In genomic region chr11:100021438-100021837, GRCm38 (mm10) we compare ENCODE assay signal across 30 mouse cellular contexts. TPM values are rescaled to one million over a fixed set of nuclear protein-coding genes. Genes with fewer than 3 reads are reported as not detected.
DNase-seq lines count a peak whose midpoint lies in the region; ATAC-seq lines count a peak whose summit lies in the region.
"Had no signal": no experiment of that assay in that cellular context is flagged by ENCODE, and none has a peak within 500 bp of the region (broad histone marks: within the 10 kb centered on the region; RNA-seq: fewer than 3 reads in every experiment).

No protein-coding gene starts in this region.

- no peaks in the 10 kb centered on the region for H3K27me3 ChIP-seq in heart, embryonic 10.5 days (ENCODE audit: insufficient read depth, poor library complexity, severe bottlenecking)
- no peaks in the 10 kb centered on the region for H3K27me3 ChIP-seq in heart, embryonic 12.5 days (replicated peaks)
- H3K27me3 ChIP-seq: forebrain, embryonic 13.5 days; heart, embryonic 15.5 days; hindbrain, embryonic 13.5 days; intestine, embryonic 15.5 days had no signal

- H3K4me2 ChIP-seq in heart, embryonic 12.5 days = no peak overlapping the region
- H3K4me2 ChIP-seq: forebrain, embryonic 13.5 days; heart, embryonic 11.5 days; heart, embryonic 15.5 days; hindbrain, embryonic 13.5 days; intestine, embryonic 15.5 days had no signal

- no peak for DNase-seq in frontal cortex, postnatal 25 days (ENCODE audit: low spot score in 2 of 2)
- DNase-seq in heart, embryonic 10.5 days (ENCODE audit: low spot score) = peak; percentile 42
- DNase-seq in brain, adult 2 months (ENCODE audit: low read depth, low spot score) = peak; percentile 64
- no peak for DNase-seq in cerebellum, adult 11-12 months
- DNase-seq: adrenal gland, adult 2 months; adrenal gland, postnatal 14 days; B cell, adult 2 months; cerebellum, adult 18-20 months; cerebellum, adult 9-10 months; cerebellum, postnatal 14 days; gastrocnemius, postnatal 10 days; gastrocnemius, postnatal 36 days; heart, adult 2 months; heart, postnatal 10 days; heart, postnatal 36 days; kidney, adult 11 months had no signal

- no peaks in the 10 kb centered on the region for H3K36me3 ChIP-seq in heart, embryonic 10.5 days
- H3K36me3 ChIP-seq in heart, embryonic 12.5 days = no peaks in the 10 kb centered on the region
- H3K36me3 ChIP-seq: forebrain, embryonic 10.5 days; G1E; heart, embryonic 15.5 days; hindbrain, embryonic 10.5 days; hindbrain, embryonic 13.5 days; intestine, embryonic 15.5 days had no signal

- H3K9me3 ChIP-seq in heart, embryonic 10.5 days = no peaks in the 10 kb centered on the region
- H3K9me3 ChIP-seq in heart, embryonic 12.5 days (replicated peaks) = no peaks in the 10 kb centered on the region
- H3K9me3 ChIP-seq: forebrain, embryonic 10.5 days; forebrain, embryonic 13.5 days; heart, embryonic 15.5 days; hindbrain, embryonic 10.5 days; hindbrain, embryonic 13.5 days; intestine, embryonic 15.5 days had no signal

- H3K4me3 ChIP-seq in heart, embryonic 10.5 days = no peak overlapping the region
- no peak overlapping the region for H3K4me3 ChIP-seq in heart, embryonic 12.5 days
- H3K4me3 ChIP-seq: forebrain, embryonic 10.5 days; forebrain, embryonic 13.5 days; heart, adult 2 months; heart, embryonic 15.5 days; hindbrain, embryonic 10.5 days; hindbrain, embryonic 13.5 days; intestine, embryonic 15.5 days had no signal

- H3K4me1 ChIP-seq in heart, embryonic 10.5 days = no peaks in the 10 kb centered on the region
- H3K4me1 ChIP-seq in heart, embryonic 12.5 days (replicated peaks) = no peaks in the 10 kb centered on the region
- H3K4me1 ChIP-seq: forebrain, embryonic 10.5 days; forebrain, embryonic 13.5 days; heart, embryonic 15.5 days; intestine, embryonic 15.5 days had no signal

- H3K9ac ChIP-seq in heart, embryonic 12.5 days = no peak overlapping the region
- H3K9ac ChIP-seq: forebrain, embryonic 13.5 days; heart, embryonic 15.5 days; hindbrain, embryonic 13.5 days; intestine, embryonic 15.5 days had no signal

- 53% methylated on average over 5 of the region's 5 CpGs for WGBS in heart, embryonic 10.5 days
- 47% methylated on average over 5 of the region's 5 CpGs for WGBS in heart, embryonic 12.5 days

- ATAC-seq in frontal cortex, adult (ENCODE audit: low TSS enrichment) = peak; percentile 67; the same call in 1 of the 2 replicates
- no peak for ATAC-seq in heart, embryonic 12.5 days (ENCODE audit: insufficient number of reproducible peaks, low FRiP score)
- ATAC-seq: forebrain, embryonic 13.5 days; forebrain, embryonic 16.5 days; hindbrain, embryonic 16.5 days; intestine, embryonic 15.5 days had no signal

- no peak overlapping the region for H3K27ac ChIP-seq in heart, embryonic 10.5 days
- H3K27ac ChIP-seq in heart, embryonic 12.5 days (ENCODE audit: poor library complexity, severe bottlenecking) = no peak overlapping the region
- H3K27ac ChIP-seq: forebrain, embryonic 10.5 days; forebrain, embryonic 13.5 days; heart, adult 2 months; heart, embryonic 15.5 days; hindbrain, embryonic 10.5 days; hindbrain, embryonic 13.5 days; intestine, embryonic 15.5 days had no signal

RNA-seq across cellular contexts. Expression of gene Krt33a, which starts 5.4 kb away (rescaled TPM):
- polyA plus RNA-seq in heart, embryonic 10.5 days (2016; fragmentation: Nextera tagmentation; extraction: Ambion mirVana) = not detected in 2 replicates
- not detected in 2 replicates for polyA plus RNA-seq in heart, embryonic 12.5 days (2016; fragmentation: Nextera tagmentation; extraction: Ambion mirVana)
- polyA plus RNA-seq: adrenal gland, adult 2 months; brain, embryonic 14.5 days; embryonic facial prominence, embryonic 11.5 days; forebrain, embryonic 10.5 days; forebrain, embryonic 13.5 days; forebrain, embryonic 16.5 days; G1E; heart, adult 2 months; heart, embryonic 11.5 days; heart, embryonic 15.5 days; hindbrain, embryonic 10.5 days; hindbrain, embryonic 13.5 days; hindbrain, embryonic 16.5 days; intestine, embryonic 15.5 days had no signal

RNA-seq across cellular contexts. Expression of gene Krt33b, which starts 8.2 kb away (rescaled TPM):
- not detected in 2 replicates for polyA plus RNA-seq in heart, embryonic 10.5 days (2016; fragmentation: Nextera tagmentation; extraction: Ambion mirVana)
- not detected in 2 replicates for polyA plus RNA-seq in heart, embryonic 12.5 days (2016; fragmentation: Nextera tagmentation; extraction: Ambion mirVana)
- polyA plus RNA-seq: adrenal gland, adult 2 months; embryonic facial prominence, embryonic 11.5 days; forebrain, embryonic 10.5 days; forebrain, embryonic 13.5 days; forebrain, embryonic 16.5 days; G1E; heart, adult 2 months; heart, embryonic 11.5 days; heart, embryonic 15.5 days; hindbrain, embryonic 10.5 days; hindbrain, embryonic 13.5 days had no signal

RNA-seq across cellular contexts. Expression of gene Krt34, which starts 19.9 kb away (rescaled TPM):
- not detected in 2 replicates for polyA plus RNA-seq in heart, embryonic 10.5 days (2016; fragmentation: Nextera tagmentation; extraction: Ambion mirVana)
- polyA plus RNA-seq in heart, embryonic 12.5 days (2016; fragmentation: Nextera tagmentation; extraction: Ambion mirVana) = not detected in 2 replicates
- polyA plus RNA-seq: adrenal gland, adult 2 months; brain, embryonic 14.5 days; embryonic facial prominence, embryonic 11.5 days; forebrain, embryonic 10.5 days; forebrain, embryonic 13.5 days; forebrain, embryonic 16.5 days; G1E; heart, adult 2 months; heart, embryonic 11.5 days; heart, embryonic 15.5 days; hindbrain, embryonic 10.5 days; hindbrain, embryonic 13.5 days; hindbrain, embryonic 16.5 days; intestine, embryonic 15.5 days had no signal

RNA-seq across cellular contexts. Expression of gene Krtap17-1, which starts 27.6 kb away (rescaled TPM):
- 0.30 TPM in 1 of 2 replicates, not detected in the other for polyA plus RNA-seq in heart, embryonic 10.5 days (2016; fragmentation: Nextera tagmentation; extraction: Ambion mirVana)
- not detected in 2 replicates for polyA plus RNA-seq in heart, embryonic 12.5 days (2016; fragmentation: Nextera tagmentation; extraction: Ambion mirVana)
- polyA plus RNA-seq: adrenal gland, adult 2 months; embryonic facial prominence, embryonic 11.5 days; forebrain, embryonic 10.5 days; forebrain, embryonic 13.5 days; forebrain, embryonic 16.5 days; G1E; heart, adult 2 months; heart, embryonic 11.5 days; heart, embryonic 15.5 days; hindbrain, embryonic 10.5 days had no signal

RNA-seq across cellular contexts. Expression of gene Krt31, which starts 28.9 kb away (rescaled TPM):
- polyA plus RNA-seq in heart, embryonic 10.5 days (2016; fragmentation: Nextera tagmentation; extraction: Ambion mirVana) = not detected in 2 replicates
- not detected in 2 replicates for polyA plus RNA-seq in heart, embryonic 12.5 days (2016; fragmentation: Nextera tagmentation; extraction: Ambion mirVana)
- polyA plus RNA-seq: adrenal gland, adult 2 months; brain, embryonic 14.5 days; embryonic facial prominence, embryonic 11.5 days; forebrain, embryonic 10.5 days; forebrain, embryonic 13.5 days; forebrain, embryonic 16.5 days; G1E; heart, embryonic 11.5 days; heart, embryonic 15.5 days; hindbrain, embryonic 10.5 days; hindbrain, embryonic 13.5 days; hindbrain, embryonic 16.5 days; intestine, embryonic 15.5 days had no signal

Comparison
In these comparisons a context has a peak if more than half of its experiments do, and no peak if none do; other contexts are left out.
1. DNase-seq: peak in heart, embryonic 10.5 days (single experiment) and brain, adult 2 months (single experiment); none in frontal cortex, postnatal 25 days (0 of 2) and cerebellum, adult 11-12 months (single experiment).